Mouse (Mus musculus) embryonic fibroblast, embryonic 13.5 days (primary cell): ENCODE data around the gene Plekha7. TPM values are rescaled to one million over a fixed set of nuclear protein-coding genes. Genes with fewer than 3 reads are reported as not detected.

Experiments
- H3K27ac ChIP-seq: 2 replicates; pipeline ENCODE4 v1.5.1; 2012; ENCODE audit warnings: low read length, control low read depth, inconsistent platforms; ENCODE audit not compliant: insufficient read depth
- H3K4me1 ChIP-seq: 2 replicates; pipeline ENCODE4 v1.6.1; 2011; ENCODE audit warnings: low read length; ENCODE audit not compliant: control insufficient read depth, insufficient read depth
- H3K4me3 ChIP-seq: 2 replicates; pipeline ENCODE4 v1.5.1; 2011; ENCODE audit warnings: mild to moderate bottlenecking, control low read depth, low read length; ENCODE audit not compliant: insufficient read depth
- CTCF ChIP-seq: IDR thresholded peaks from 2 replicates; pipeline ENCODE4 v1.5.1; 2011; ENCODE audit warnings: mild to moderate bottlenecking, control low read depth, low read length, moderate library complexity, borderline replicate concordance; ENCODE audit not compliant: insufficient read depth
- POLR2A ChIP-seq: IDR thresholded peaks from 2 replicates; pipeline ENCODE4 v1.6.1; 2011; ENCODE audit warnings: low read depth, mild to moderate bottlenecking, control low read depth, low read length, moderate library complexity
- polyA plus RNA-seq: library from polyadenylated mRNA; stranded (reverse); fragments of >200 nt; gene quantifications from 2 replicates; pipeline ENCODE4 v1.2.4, GENCODE M21; 2011; ENCODE audit warnings: low read depth; ENCODE audit not compliant: missing spikeins, insufficient read length

Plekha7 gene
- polyA plus RNA-seq, 1 experiment: 5.8 TPM

GRCm38 (mm10) chr7:116192096-116192595 lies 116.0 kb downstream of the Plekha7 start:
- H3K4me1 ChIP-seq: peaks cover 6% of the 10 kb centered on the region; the same call in 1 of the 2 replicates
- H3K4me3 ChIP-seq: no peak overlapping the region
- TF ChIP-seq CTCF: no peak
- TF ChIP-seq POLR2A: no peak
- no peak overlapping the region for H3K27ac ChIP-seq

- no peak overlapping the region for H3K4me3 ChIP-seq
- TF ChIP-seq CTCF: no peak
- no peak for TF ChIP-seq POLR2A
- H3K27ac ChIP-seq: no peak overlapping the region
- H3K4me1 ChIP-seq: peaks cover 6% of the 10 kb centered on the region; the same call in 1 of the 2 replicates
Measured at GRCm38 (mm10) chr7:116191138-116191537, 117.0 kb downstream of the Plekha7 start.

GRCm38 (mm10) chr7:116189708-116190107 lies 118.5 kb downstream of the Plekha7 start:
- H3K27ac ChIP-seq: no peak overlapping the region
- peaks cover 6% of the 10 kb centered on the region; the same call in 1 of the 2 replicates for H3K4me1 ChIP-seq
- H3K4me3 ChIP-seq: no peak overlapping the region
- TF ChIP-seq CTCF: no peak
- no peak for TF ChIP-seq POLR2A

GRCm38 (mm10) chr7:116188391-116188790 lies 119.8 kb downstream of the Plekha7 start:
- TF ChIP-seq CTCF (no peak), POLR2A (no peak)
- no peak overlapping the region for H3K27ac ChIP-seq
- H3K4me1 ChIP-seq: peaks cover 6% of the 10 kb centered on the region; the same call in 1 of the 2 replicates
- H3K4me3 ChIP-seq: no peak overlapping the region

GRCm38 (mm10) chr7:116187521-116187920 lies 120.7 kb downstream of the Plekha7 start:
- TF ChIP-seq CTCF (no peak), POLR2A (no peak)
- no peak overlapping the region for H3K27ac ChIP-seq
- H3K4me1 ChIP-seq: peaks cover 6% of the 10 kb centered on the region; the same call in 1 of the 2 replicates
- no peak overlapping the region for H3K4me3 ChIP-seq

- no peak overlapping the region for H3K27ac ChIP-seq
- peaks cover 6% of the 10 kb centered on the region; the same call in 1 of the 2 replicates for H3K4me1 ChIP-seq
- no peak overlapping the region for H3K4me3 ChIP-seq
- TF ChIP-seq POLR2A (no peak), CTCF (no peak)
Measured at GRCm38 (mm10) chr7:116186847-116187246, 121.3 kb downstream of the Plekha7 start.

- TF ChIP-seq CTCF (no peak), POLR2A (no peak)
- Histone ChIP-seq H3K27ac (no peak overlapping the region), H3K4me1 (peaks cover 3% of the 10 kb centered on the region; the same call in 1 of the 2 replicates), H3K4me3 (no peak overlapping the region)
Measured at GRCm38 (mm10) chr7:116186156-116186555, 122.0 kb downstream of the Plekha7 start.

- Histone ChIP-seq H3K27ac (no peak overlapping the region), H3K4me3 (no peak overlapping the region), H3K4me1 (no peaks in the 10 kb centered on the region)
- TF ChIP-seq CTCF (no peak), POLR2A (no peak)
Measured at GRCm38 (mm10) chr7:116184358-116185057, 123.7 kb downstream of the Plekha7 start.

GRCm38 (mm10) chr7:116182451-116182850 lies 125.7 kb downstream of the Plekha7 start:
- H3K4me1 ChIP-seq: no peaks in the 10 kb centered on the region
- no peak overlapping the region for H3K27ac ChIP-seq
- no peak overlapping the region for H3K4me3 ChIP-seq
- TF ChIP-seq POLR2A (no peak), CTCF (no peak)

- H3K4me1 ChIP-seq: no peaks in the 10 kb centered on the region
- no peak for TF ChIP-seq POLR2A
- TF ChIP-seq CTCF: no peak
- H3K4me3 ChIP-seq: no peak overlapping the region
- no peak overlapping the region for H3K27ac ChIP-seq
Measured at GRCm38 (mm10) chr7:116181444-116181946, 126.7 kb downstream of the Plekha7 start.
